Mouse (Mus musculus) stomach, postnatal 0 days (tissue): ENCODE results near the gene Mlf2.
A peak's percentile ranks its signal among the peaks of the same experiment; 100 is the strongest.

ENCODE experiments used
- CTCF ChIP-seq: IDR thresholded peaks from 2 replicates; pipeline ENCODE4 v1.5.1; 2016; ENCODE audit warnings: antibody characterized with exemption, low read depth, mild to moderate bottlenecking, moderate library complexity
- EP300 ChIP-seq: optimal IDR thresholded peaks from 2 replicates; pipeline ENCODE3; 2016; ENCODE audit warnings: antibody characterized with exemption

GRCm38 (mm10) chr6:124964638-124965037, 33.5 kb downstream of the Mlf2 start:
- TF ChIP-seq CTCF = peak; percentile 25
- TF ChIP-seq EP300 = no peak
